1 mouse cellular context compared by ENCODE assay signal in the genomic region with DNA sequence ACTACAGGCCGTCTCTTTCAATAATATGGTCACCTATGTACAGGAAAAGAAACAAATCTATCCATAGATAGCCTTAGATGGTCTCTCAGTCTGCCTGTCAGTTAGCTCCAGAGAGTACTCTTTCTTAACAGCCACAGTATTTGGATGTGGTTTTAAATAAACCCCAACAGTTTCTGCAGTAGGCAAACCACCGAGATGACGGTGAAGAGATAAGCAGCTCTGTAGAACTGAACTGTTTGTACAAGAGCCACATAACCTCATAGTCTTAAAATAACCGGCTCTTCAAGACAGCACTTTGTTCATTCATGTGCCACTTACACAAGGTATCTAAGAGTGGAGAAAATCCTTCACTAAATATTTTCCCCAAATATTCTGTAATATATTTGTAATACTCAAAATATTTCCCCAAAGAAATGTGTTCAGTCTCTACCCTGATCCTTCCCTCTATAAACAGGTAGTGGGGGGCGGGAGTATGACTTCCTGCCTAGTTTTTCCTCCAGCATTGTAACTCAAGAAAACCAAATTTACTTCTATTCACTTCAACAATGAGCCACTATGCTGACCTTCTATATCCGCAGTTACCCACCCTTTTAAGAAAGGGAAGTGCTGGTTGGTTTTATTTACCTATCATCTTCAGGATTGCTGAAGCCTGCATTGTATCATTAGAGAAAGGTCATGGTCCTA.
A peak's percentile ranks its signal among the peaks of the same experiment; 100 is the strongest.
TF ChIP-seq lines count a peak whose summit lies in the region.

No protein-coding gene starts in this region.

TF ChIP-seq in CH12.LX, 34 proteins besides CTCF, POLR2A, EP300 and RAD21:
- TF ChIP-seq MEF2A (IDR thresholded peaks at IDR 0.05; ENCODE audit: borderline replicate concordance, low read depth, low read length) (0 out of 2 replicates have a peak, but pooled peaks have one; percentile 32), MYC (IDR thresholded peaks at IDR 0.05; ENCODE audit: low read depth, low read length) (no peak), MXI1 (IDR thresholded peaks at IDR 0.05; ENCODE audit: low read depth, low read length) (no peak), E2F4 (IDR thresholded peaks at IDR 0.05; ENCODE audit: insufficient replicate concordance, low read depth, low read length) (no peak)
